Mouse (Mus musculus): Measurements from ENCODE around the gene Tbce.

DNA sequence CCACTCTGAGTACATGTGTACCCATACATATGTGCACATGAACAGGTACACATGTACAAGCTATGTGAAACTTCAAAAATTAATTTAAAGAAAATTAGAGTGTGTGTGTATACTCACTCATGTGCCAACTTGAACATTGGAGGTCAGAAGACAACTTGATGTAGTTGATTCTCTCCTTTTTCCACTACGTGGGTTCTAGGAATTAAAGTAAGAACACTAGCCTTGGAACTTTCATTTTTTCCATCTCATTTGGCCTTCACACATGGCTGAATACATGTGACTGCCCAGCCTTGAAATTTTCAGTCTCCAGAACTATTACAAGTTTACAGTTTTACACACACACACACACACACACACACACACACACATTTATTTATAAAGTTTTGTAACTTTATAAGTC is 29.9 kb upstream of the Tbce start:
- TF ChIP-seq POLR2A (IDR thresholded peaks at IDR 0.05; ENCODE audit: insufficient read depth, low read depth, low read length) = no peak
- TF ChIP-seq CTCF (IDR thresholded peaks at IDR 0.05; ENCODE audit: insufficient read depth, low read depth, low read length) = no peak
